Mouse (Mus musculus) small intestine, adult 2 months (tissue): Measurements from ENCODE around the gene Slc16a9.

Source experiments
- CTCF ChIP-seq: fragments of 200-500 bp; IDR thresholded peaks from 2 replicates; pipeline ENCODE4 v1.5.1; 2012; ENCODE audit warnings: low read depth, mild to moderate bottlenecking, control low read depth, inconsistent platforms, low read length, moderate library complexity, mixed read lengths; ENCODE audit not compliant: insufficient replicate concordance, insufficient read length; ENCODE audit errors: extremely low read depth
- POLR2A ChIP-seq: fragments of 200-500 bp; IDR thresholded peaks from 2 replicates; pipeline ENCODE4 v1.6.1; 2012; ENCODE audit warnings: low read depth, mild to moderate bottlenecking, control low read depth, inconsistent platforms, low read length, moderate library complexity

GRCm38 (mm10) chr10:70211281-70211680 is 33.6 kb upstream of the Slc16a9 start:
- TF ChIP-seq CTCF = no peak
- no peak for TF ChIP-seq POLR2A
